Mouse (Mus musculus) limb, embryonic 14.5 days (tissue): ENCODE measurements around the gene Ttll2. TPM values are rescaled to one million over a fixed set of nuclear protein-coding genes. Genes with fewer than 3 reads are reported as not detected.
"Not testable (repeated sequence)": the region's sequence is repeated elsewhere in the genome, so short reads cannot be mapped to it uniquely, and the experiment has no call there.

ENCODE experiments used
- ATAC-seq: fragments of 200-750 bp; cut with Nextera tagmentation; 2 replicates; pipeline ENCODE4 v1.8.0; 2017; ENCODE audit warnings: low read depth, moderate number of reproducible peaks, moderate TSS enrichment; ENCODE audit not compliant: low FRiP score
- DNase-seq: peaks from one replicate; pipeline ENCODE4 v3.0.0-alpha.2; 2015; ENCODE audit warnings: low spot score
- H3K27ac ChIP-seq: fragments of 300-500 bp; sonication (generic); replicated peaks from 2 replicates; pipeline ENCODE4 v1.5.1; 2014; ENCODE audit warnings: low read depth, mild to moderate bottlenecking, low read length, moderate library complexity, mixed read lengths
- H3K27me3 ChIP-seq: fragments of 300-500 bp; sonication (generic); 2 replicates; pipeline ENCODE4 v1.6.1; 2014; ENCODE audit warnings: low read length, mixed read lengths; ENCODE audit not compliant: control insufficient read depth, insufficient read depth
- H3K36me3 ChIP-seq: fragments of 300-500 bp; sonication (generic); 2 replicates; pipeline ENCODE4 v1.6.1; 2014; ENCODE audit warnings: mild to moderate bottlenecking, low read length, moderate library complexity, mixed read lengths; ENCODE audit not compliant: control insufficient read depth, insufficient read depth
- H3K4me1 ChIP-seq: fragments of 300-500 bp; sonication (generic); 2 replicates; pipeline ENCODE4 v1.6.1; 2014; ENCODE audit warnings: antibody characterized with exemption, low read length, mixed read lengths; ENCODE audit not compliant: control insufficient read depth, insufficient read depth
- H3K4me2 ChIP-seq: fragments of 300-500 bp; sonication (generic); replicated peaks from 2 replicates; pipeline ENCODE4 v1.6.1; 2014; ENCODE audit warnings: low read depth, mild to moderate bottlenecking, low read length, moderate library complexity; ENCODE audit not compliant: severe bottlenecking
- H3K4me3 ChIP-seq: fragments of 300-500 bp; sonication (generic); replicated peaks from 2 replicates; pipeline ENCODE4 v1.5.1; 2014; ENCODE audit warnings: low read length
- H3K9ac ChIP-seq: fragments of 300-500 bp; sonication (generic); 2 replicates; pipeline ENCODE4 v1.6.1; 2014; ENCODE audit warnings: mild to moderate bottlenecking, low read depth, low read length, moderate library complexity; ENCODE audit not compliant: severe bottlenecking
- H3K9me3 ChIP-seq: fragments of 300-500 bp; sonication (generic); 2 replicates; pipeline ENCODE4 v1.6.1; 2016; ENCODE audit warnings: low read length; ENCODE audit not compliant: control insufficient read depth
- WGBS: fragments of 180-500 bp; shearing (Covaris S2); extraction: QIAGEN DNeasy Blood & Tissue Kit; methylation state at CpG from one replicate; pipeline ENCODE4 v1.1.7; 2014; 5-methylcytosine and 5-hydroxymethylcytosine counted together
- polyA plus RNA-seq, 2 experiments: library from polyadenylated mRNA; depleted of rRNA in 1 of 2; stranded (reverse) in 1 of 2; unstranded in 1 of 2; fragments of >200 nt; fragmentation: Nextera tagmentation in 1 of 2; extraction: Ambion mirVana in 1 of 2; gene quantifications; 2 replicates each; pipeline versions ENCODE4 v1.2.1 to v1.2.3; 2012 to 2014

Gene Ttll2
- polyA plus RNA-seq, 2 experiments: not detected

GRCm38 (mm10) chr17:7388958-7389356, 36.5 kb upstream of the Ttll2 start:
- H3K4me3 ChIP-seq, H3K4me1 ChIP-seq, H3K27ac ChIP-seq, H3K4me2 ChIP-seq, H3K9ac ChIP-seq, ATAC-seq, DNase-seq, H3K36me3 ChIP-seq, H3K9me3 ChIP-seq, H3K27me3 ChIP-seq: not testable (repeated sequence)
- WGBS: 65% methylated on average over 6 of the region's 8 CpGs

- not testable (repeated sequence) for H3K9me3 ChIP-seq, H3K4me3 ChIP-seq, H3K4me1 ChIP-seq, DNase-seq, H3K27ac ChIP-seq, H3K27me3 ChIP-seq, H3K36me3 ChIP-seq, H3K9ac ChIP-seq, ATAC-seq, H3K4me2 ChIP-seq
- WGBS: no CpG with 5 or more reads among the region's 2 CpGs
Observed at GRCm38 (mm10) chr17:7388341-7388957, 36.0 kb upstream of the Ttll2 start.

- not testable (repeated sequence) for DNase-seq, H3K4me1 ChIP-seq, H3K4me3 ChIP-seq, H3K36me3 ChIP-seq, H3K9ac ChIP-seq, H3K27me3 ChIP-seq, H3K27ac ChIP-seq, ATAC-seq, H3K9me3 ChIP-seq, H3K4me2 ChIP-seq
- WGBS: 75% methylated on average over 8 of the region's 8 CpGs
Observed at GRCm38 (mm10) chr17:7386016-7386415, 33.5 kb upstream of the Ttll2 start.

- not testable (repeated sequence) for H3K36me3 ChIP-seq, H3K27ac ChIP-seq, H3K9me3 ChIP-seq, DNase-seq, H3K4me3 ChIP-seq, H3K4me2 ChIP-seq, H3K4me1 ChIP-seq, ATAC-seq, H3K27me3 ChIP-seq, H3K9ac ChIP-seq
- whole genome bisulfite sequencing: 57% methylated on average over 2 of the region's 3 CpGs
Observed at GRCm38 (mm10) chr17:7385364-7385763, 32.9 kb upstream of the Ttll2 start, which contains the start of gene Unc93a2. Unc93a2 (minus strand) TSS chr17:7385464.

GRCm38 (mm10) chr17:7383167-7384143, 31.0 kb upstream of the Ttll2 start:
- H3K4me2 ChIP-seq, ATAC-seq, H3K27ac ChIP-seq, H3K9me3 ChIP-seq, H3K27me3 ChIP-seq, H3K4me1 ChIP-seq, H3K4me3 ChIP-seq, H3K9ac ChIP-seq, DNase-seq, H3K36me3 ChIP-seq: not testable (repeated sequence)
- 77% methylated on average over 7 of the region's 13 CpGs for WGBS

GRCm38 (mm10) chr17:7382711-7383110, 30.2 kb upstream of the Ttll2 start:
- H3K9me3 ChIP-seq, ATAC-seq: not testable (repeated sequence)
- 80% methylated on average over 1 of the region's 3 CpGs for WGBS

GRCm38 (mm10) chr17:7377907-7378306, 25.4 kb upstream of the Ttll2 start:
- H3K9me3 ChIP-seq, ATAC-seq, H3K36me3 ChIP-seq, H3K27me3 ChIP-seq, H3K27ac ChIP-seq, H3K4me1 ChIP-seq, H3K9ac ChIP-seq, H3K4me3 ChIP-seq, H3K4me2 ChIP-seq, DNase-seq: not testable (repeated sequence)
- 31% methylated on average over 2 of the region's 3 CpGs for WGBS

More at GRCm38 (mm10) chr17:7382711-7383110, 30.2 kb upstream of the Ttll2 start:
- H3K36me3 ChIP-seq, H3K4me2 ChIP-seq, H3K4me1 ChIP-seq, H3K27ac ChIP-seq, H3K4me3 ChIP-seq, H3K27me3 ChIP-seq, DNase-seq, H3K9ac ChIP-seq: not testable (repeated sequence)
